Mouse (Mus musculus): ENCODE data around the gene Metap2. TPM values are rescaled to one million over a fixed set of nuclear protein-coding genes. Genes with fewer than 3 reads are reported as not detected.
A peak's percentile ranks its signal among the peaks of the same experiment; 100 is the strongest.

Metap2 gene
- total RNA-seq, 2 experiments from 2014 or later = 124 to 136 TPM

DNA sequence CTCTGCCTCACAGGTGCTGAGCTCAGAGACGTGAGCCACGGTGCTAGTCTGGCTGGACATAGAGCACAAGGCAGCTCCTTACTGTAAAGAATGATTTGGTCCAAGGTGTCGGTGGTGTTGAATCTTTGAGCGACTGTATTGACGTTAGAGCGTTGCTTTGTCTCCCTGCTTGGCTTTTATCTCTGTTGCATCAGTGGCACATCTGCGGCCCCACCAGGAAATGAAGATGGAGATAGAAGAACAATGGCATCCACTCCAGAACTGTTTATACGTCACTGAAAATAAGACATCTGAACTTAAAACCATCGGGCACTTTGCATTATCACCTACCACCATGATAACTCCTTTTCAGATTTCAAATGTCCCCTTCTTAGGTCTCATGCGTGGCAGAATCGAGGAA lies 3.0 kb upstream of the Metap2 start:
- Histone ChIP-seq H3K27ac (no peak overlapping the region), H3K4me3 (no peak overlapping the region)
- DNase-seq (ENCODE audit: low spot score in 2 of 2) = no peak
- no peak for TF ChIP-seq CTCF (conservative IDR thresholded peaks at IDR 0.05)

DNA sequence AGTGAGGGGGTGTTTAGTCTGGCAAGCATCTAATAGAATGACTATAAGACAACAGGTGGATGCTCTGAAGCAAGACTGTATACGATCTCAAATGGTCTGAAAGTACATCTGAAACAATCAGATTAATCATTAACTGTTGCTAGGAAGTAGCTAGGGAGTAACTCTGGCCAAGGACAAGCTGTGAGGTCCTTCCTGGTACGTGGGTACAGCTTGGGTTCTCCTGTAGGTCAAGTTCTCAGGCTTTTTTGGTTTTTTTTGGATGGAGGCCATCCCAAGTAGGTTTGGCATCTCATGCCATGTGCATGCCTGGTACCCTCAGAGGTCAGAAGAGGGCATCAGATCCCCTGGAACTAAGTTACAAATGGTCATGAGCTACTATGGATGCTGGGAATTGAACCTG lies 2.4 kb upstream of the Metap2 start:
- no peak for DNase-seq (ENCODE audit: low spot score in 2 of 2)
- no peak overlapping the region for H3K27ac ChIP-seq
- H3K4me3 ChIP-seq = no peak overlapping the region
- no peak for TF ChIP-seq CTCF (conservative IDR thresholded peaks at IDR 0.05)

DNA sequence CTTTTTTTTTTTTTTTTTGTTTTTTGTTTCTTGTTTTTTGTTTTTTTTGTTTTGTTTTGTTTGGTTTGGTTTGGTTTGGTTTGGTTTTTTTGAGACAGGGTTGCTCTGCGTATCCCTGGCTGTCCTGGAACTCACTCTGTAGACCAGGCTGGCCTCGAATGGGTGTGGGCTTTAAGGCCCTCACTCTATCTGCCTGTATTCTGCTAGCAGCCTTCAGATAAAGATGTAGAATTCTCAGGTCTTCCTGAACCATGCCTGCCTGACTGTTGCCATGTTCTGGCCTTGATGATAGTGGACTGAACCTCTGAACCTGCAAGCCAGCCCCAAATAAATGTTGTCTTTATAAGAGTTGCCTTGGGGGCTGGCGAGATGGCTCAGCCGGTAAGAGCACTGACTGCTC lies 4.3 kb downstream of the Metap2 start:
- Histone ChIP-seq H3K27ac (no peak overlapping the region), H3K4me3 (no peak overlapping the region)
- no peak for DNase-seq (ENCODE audit: low spot score in 2 of 2)
- no peak for TF ChIP-seq CTCF (conservative IDR thresholded peaks at IDR 0.05)

DNA sequence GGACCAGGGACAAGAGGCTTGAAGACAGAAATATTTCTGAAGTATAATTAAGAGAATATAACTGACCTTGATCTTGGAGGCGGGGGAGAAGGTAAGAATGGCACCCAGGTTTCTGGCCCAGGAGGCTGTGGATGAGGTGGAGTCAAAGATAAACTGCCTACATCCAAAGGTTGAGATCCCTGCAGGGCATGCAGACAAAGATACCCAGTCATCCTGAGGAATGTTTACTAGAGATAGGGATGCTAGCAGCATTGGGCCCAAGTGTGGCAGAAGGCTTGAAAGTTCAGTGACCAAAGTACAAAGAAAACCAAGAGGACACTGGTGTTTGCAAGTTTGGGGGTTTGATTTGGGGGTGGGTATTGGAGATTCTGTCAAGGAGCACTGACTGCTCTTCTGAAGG lies 5.9 kb downstream of the Metap2 start:
- H3K4me3 ChIP-seq = no peak overlapping the region
- no peak overlapping the region for H3K27ac ChIP-seq
- TF ChIP-seq CTCF (conservative IDR thresholded peaks at IDR 0.05) = no peak
- no peak for DNase-seq (ENCODE audit: low spot score in 2 of 2)

DNA sequence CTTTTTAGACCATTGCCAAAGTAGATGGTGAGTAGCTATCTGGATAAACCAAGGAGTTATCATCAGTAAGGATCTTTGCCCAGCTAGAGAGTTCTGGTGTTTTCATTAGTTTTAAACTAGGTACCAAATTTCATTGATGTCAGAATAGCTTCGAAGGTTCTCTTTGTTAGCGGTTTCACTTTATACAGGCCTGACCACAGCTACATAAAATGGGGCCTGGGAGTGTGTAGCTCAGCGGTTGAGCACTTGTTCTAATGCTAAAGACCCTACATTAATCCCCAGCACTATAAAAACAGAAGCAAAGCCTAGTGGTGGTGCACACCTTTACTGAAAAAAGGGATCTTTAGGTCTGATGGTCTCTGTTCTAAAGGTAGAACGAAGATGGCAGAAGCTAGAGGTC lies 6.3 kb downstream of the Metap2 start:
- DNase-seq (ENCODE audit: low spot score in 2 of 2) = no peak
- Histone ChIP-seq H3K4me3 (no peak overlapping the region), H3K27ac (0 out of 2 replicates have a peak overlapping the region, but pooled peaks have one; percentile 94)
- no peak for TF ChIP-seq CTCF (conservative IDR thresholded peaks at IDR 0.05)

DNA sequence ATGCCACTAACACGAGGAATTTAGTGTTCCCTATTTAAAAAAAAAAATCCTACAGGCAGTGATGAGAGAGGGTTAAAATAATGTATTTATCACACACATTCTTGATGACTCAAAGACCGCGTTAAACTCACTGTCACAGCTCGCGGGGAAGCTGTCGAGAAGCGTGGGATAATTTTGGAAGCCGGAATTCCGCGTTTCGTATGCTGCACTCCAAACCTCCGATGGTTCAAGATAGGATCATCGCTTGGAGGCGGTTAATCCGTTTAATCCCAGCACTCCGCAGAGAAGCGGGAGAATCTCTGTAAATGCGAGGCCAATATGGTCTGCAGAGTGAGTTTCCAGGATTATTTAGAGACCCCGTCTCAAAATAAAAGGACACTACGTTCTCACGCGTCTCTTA lies 6.9 kb downstream of the Metap2 start:
- peak overlapping the region; percentile 94 for H3K27ac ChIP-seq
- DNase-seq (ENCODE audit: low spot score in 2 of 2) = peak; percentile 40 to 46
- peak overlapping the region; percentile 89 for H3K4me3 ChIP-seq

DNA sequence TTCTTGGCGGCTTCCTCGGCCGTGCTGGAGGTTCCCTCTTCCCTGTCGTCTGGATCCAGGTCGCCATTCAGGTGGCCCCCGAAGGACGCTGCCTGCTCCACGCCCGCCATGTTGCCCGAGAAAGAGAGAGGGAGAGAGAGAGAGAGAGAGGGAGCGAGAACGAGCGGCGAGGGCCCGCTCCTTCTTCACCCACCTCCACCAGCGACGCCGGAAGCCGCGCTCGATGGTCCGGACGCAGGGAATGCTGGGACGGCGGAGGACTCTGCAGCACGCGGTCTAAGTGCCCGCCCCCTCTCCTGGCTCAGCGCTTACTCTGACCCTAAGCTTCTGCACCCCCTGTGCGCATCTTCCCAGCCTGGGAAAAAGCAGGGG lies 7.3 kb downstream of the Metap2 start:
- H3K27ac ChIP-seq = peak overlapping the region; percentile 94
- peak; percentile 90 to 91 for DNase-seq (ENCODE audit: low spot score in 2 of 2)
- peak overlapping the region; percentile 89 for H3K4me3 ChIP-seq
- no peak for TF ChIP-seq CTCF (conservative IDR thresholded peaks at IDR 0.05)

More for the DNA sequence above, 6.9 kb downstream of the Metap2 start:
- TF ChIP-seq CTCF (conservative IDR thresholded peaks at IDR 0.05) = no peak

DNA sequence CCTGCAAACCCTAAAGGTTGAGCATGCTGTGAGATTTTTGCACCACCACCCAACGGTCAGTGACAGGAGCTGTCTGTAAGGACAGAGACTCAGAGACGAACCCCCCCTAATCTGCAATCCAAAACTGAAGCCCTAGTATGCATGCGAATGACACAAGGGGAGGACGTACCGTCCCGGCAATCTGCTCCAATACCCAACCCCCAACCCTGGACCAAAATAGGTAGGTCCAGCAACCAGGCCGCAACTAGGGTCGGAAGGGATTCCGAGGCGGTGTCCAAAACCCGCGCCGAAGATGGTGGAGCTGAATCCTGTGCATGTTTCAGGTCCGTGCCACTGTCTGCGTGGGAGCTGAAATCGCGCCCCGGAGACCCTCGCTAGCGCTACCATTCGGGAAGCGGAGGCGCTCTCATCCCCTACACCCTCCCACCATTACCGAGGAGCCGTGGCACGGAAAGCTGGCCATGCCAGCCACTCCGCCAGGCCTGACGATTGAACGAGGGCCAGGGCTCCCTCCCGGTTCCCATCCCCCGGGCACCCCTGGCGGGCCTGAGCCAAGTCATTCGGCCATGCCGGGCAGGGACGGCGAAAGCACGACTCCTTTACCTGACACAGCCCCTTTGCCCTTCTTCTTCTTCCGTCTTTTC lies 7.8 kb downstream of the Metap2 start:
- DNase-seq (ENCODE audit: low spot score in 2 of 2) = peak in 1 of 2 experiments; percentile 27
- no peak for TF ChIP-seq CTCF (conservative IDR thresholded peaks at IDR 0.05)
- Histone ChIP-seq H3K27ac (peak overlapping the region; percentile 94), H3K4me3 (peak overlapping the region; percentile 89)

DNA sequence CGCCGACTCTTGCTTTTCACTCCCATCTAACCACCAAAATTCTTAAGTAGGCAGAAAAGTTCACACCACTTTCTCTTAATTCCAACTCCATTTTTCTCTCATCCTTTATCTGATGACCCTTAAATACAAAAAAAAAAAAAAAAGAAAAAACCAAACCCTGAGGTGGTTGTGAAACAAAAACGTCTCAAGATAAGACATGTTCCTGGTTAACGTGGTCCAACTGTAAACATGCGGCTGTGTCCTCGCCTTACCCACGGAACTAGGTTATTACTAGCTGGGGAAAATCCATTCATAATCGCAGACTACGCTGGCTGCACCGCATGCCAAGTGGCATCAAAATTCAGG lies 8.3 kb downstream of the Metap2 start:
- TF ChIP-seq CTCF (conservative IDR thresholded peaks at IDR 0.05) = no peak
- peak overlapping the region; percentile 94 for H3K27ac ChIP-seq
- no peak for DNase-seq (ENCODE audit: low spot score in 2 of 2)
- H3K4me3 ChIP-seq = peak overlapping the region; percentile 89

DNA sequence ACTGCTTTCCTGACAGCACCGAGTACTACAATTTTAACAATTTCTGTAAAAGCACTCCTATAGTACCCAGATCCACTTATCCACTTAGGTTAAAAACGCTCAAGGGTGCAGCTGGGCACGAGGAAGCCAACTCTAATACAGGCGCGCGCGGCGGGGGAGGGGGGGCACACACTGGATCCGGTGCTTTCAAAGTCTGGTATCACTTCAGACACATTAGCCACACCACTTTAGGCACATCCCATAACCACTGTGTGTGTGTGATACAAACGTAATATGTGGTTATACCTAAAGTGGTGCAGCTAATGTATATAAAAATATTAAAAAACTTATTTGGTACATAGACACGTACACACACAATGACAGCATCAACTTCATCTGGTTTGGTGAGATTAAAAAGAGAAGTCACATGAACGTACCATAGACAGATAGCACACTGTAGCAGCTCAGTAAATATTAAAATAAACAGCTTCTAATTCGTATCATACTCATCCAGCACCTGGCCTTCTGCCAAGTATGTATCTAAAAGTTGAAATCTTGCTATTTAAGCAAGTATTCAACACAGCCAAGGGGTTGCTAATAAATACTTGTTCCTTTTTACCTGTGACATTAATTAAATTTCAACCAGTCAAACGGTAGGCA lies 10.9 kb downstream of the Metap2 start:
- no peak for DNase-seq (ENCODE audit: low spot score in 2 of 2)
- no peak for TF ChIP-seq CTCF (conservative IDR thresholded peaks at IDR 0.05)
- H3K4me3 ChIP-seq = no peak overlapping the region
- H3K27ac ChIP-seq = no peak overlapping the region

DNA sequence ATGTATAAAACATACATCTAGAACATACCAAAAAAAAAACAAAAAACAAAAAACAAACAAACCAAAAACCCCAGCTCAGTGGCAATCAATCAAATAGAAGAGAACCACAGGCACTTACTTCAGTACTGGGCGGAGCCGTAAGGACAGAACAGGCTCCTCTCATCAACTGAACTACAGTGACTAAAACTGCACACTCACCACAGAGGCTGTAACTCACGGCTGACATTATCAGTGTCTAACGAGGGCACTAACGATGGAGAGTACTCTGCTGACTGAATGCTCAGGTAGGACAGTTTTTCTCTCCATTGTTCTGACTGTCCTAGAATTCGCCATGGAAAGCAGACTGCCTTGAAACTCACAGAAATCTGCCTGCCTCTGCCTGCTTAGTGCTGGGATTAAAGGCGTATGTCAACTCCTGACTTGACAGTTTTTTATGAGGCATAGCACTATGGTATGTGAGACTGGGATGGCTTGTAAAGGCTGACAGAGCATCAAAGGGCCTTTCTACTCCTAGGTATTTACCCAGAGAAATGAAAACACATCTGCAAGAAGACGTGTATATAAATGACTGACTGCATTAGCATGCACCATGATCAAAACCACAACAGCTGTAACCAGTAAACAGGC lies 14.0 kb downstream of the Metap2 start:
- Histone ChIP-seq H3K4me3 (no peak overlapping the region), H3K27ac (no peak overlapping the region)
- TF ChIP-seq CTCF (conservative IDR thresholded peaks at IDR 0.05) = no peak
- no peak for DNase-seq (ENCODE audit: low spot score in 2 of 2)

DNA sequence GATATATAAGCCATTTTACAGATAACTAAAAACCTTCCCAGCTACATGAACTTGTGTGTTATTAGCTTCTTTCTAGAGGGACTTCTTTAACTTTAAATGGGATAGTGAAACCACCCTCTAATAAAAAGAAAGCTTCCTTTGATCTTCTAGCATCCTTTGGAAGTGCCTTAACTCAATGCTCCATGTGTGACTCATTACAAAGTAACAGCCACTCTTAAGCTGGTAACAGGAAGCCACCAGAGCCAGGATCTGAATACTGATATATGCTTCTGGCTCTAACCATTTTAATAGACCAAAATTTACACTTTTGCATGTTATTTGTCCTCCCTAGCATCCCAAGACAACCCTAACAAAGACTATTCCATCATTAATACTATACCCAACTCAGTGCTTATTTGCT lies 15.0 kb downstream of the Metap2 start:
- Histone ChIP-seq H3K27ac (no peak overlapping the region), H3K4me3 (no peak overlapping the region)
- TF ChIP-seq CTCF (conservative IDR thresholded peaks at IDR 0.05) = no peak
- no peak for DNase-seq (ENCODE audit: low spot score in 2 of 2)

DNA sequence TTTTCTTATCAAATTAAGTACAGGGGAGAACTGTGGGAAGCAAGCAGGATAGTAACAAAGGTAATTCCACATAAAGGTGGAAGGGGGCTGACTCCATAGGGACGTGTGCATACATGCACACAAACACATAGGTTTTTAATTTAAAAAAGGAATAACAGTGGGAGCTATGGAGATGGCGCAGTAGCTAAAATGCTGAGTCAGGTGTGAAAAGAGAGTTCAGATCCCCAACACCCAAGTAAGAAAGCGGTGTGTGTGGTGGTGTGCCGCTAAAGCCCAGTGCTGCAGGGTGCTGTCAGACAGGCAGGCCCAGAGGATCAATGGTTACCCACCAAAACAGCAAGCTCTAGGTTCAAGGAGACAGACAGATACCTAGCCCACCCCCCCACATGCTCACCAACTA lies 18.2 kb downstream of the Metap2 start:
- Histone ChIP-seq H3K4me3 (no peak overlapping the region), H3K27ac (no peak overlapping the region)
- DNase-seq (ENCODE audit: low spot score in 2 of 2) = no peak
- no peak for TF ChIP-seq CTCF (conservative IDR thresholded peaks at IDR 0.05)

DNA sequence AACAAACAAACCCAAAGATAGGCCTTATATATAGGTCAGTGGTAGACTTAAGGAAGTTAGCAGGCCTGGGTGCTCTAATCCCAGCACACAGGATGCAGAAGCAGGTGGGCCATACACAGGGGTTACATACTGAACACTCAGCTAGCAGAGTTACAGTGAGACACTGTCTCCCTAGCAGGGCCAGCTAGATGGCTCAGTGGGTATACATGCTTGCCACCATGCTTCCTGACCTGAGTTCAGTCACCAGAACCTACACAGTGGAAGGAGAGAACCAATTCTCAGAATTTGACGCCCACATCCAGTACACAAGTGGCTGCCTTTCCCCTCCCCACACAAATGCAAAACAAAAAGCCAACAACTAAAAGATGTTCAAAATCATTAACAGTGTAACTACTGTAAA lies 20.1 kb downstream of the Metap2 start:
- Histone ChIP-seq H3K27ac (no peak overlapping the region), H3K4me3 (no peak overlapping the region)
- no peak for DNase-seq (ENCODE audit: low spot score in 2 of 2)
- TF ChIP-seq CTCF (conservative IDR thresholded peaks at IDR 0.05) = no peak
